Mouse (Mus musculus) CH12.LX (cell line): ENCODE measurements at regions not wholly inside any gene's neighbourhood (a gene's known extent, or its start where the extent isn't known, plus 50 kb on each side); places are given as distances from the start of the nearest gene placed in this dataset.

Experiments
- DNase-seq: peaks from one replicate; pipeline ENCODE4 v3.0.0-alpha.2; 2013; ENCODE audit errors: extremely low read depth
- H3K27ac ChIP-seq: 2 replicates; pipeline ENCODE4 v1.5.1; 2012; ENCODE audit warnings: low read depth, mild to moderate bottlenecking, control low read depth, moderate library complexity; ENCODE audit not compliant: insufficient read depth
- H3K27me3 ChIP-seq: replicated peaks from 2 replicates; pipeline ENCODE3; 2012; ENCODE audit warnings: inconsistent platforms
- H3K36me3 ChIP-seq, 2 experiments: replicated peaks in 1 of 2; 2 replicates each; pipeline versions ENCODE3 to v1.6.1; 2012; ENCODE audit warnings: inconsistent platforms in 1 of 2, low read length in 1 of 2, mild to moderate bottlenecking in 1 of 2, mixed read lengths in 1 of 2, moderate library complexity in 1 of 2; ENCODE audit not compliant: control insufficient read depth in 1 of 2, insufficient read depth in 1 of 2
- H3K4me1 ChIP-seq, 2 experiments: 2 replicates each; pipeline ENCODE4 v1.6.1; 2012; ENCODE audit warnings: inconsistent platforms in 1 of 2, moderate library complexity in 1 of 2; ENCODE audit not compliant: insufficient read depth in 2 of 2, control insufficient read depth in 1 of 2
- H3K4me2 ChIP-seq: 2 replicates; pipeline ENCODE4 v1.6.1; 2012; ENCODE audit warnings: low read depth, mild to moderate bottlenecking, control low read depth; ENCODE audit not compliant: poor library complexity, insufficient read depth, severe bottlenecking
- H3K4me3 ChIP-seq, 3 experiments: fragments of 150-350 bp in 1 of 3; sonication (generic) in 1 of 3; replicated peaks in 1 of 3; 2 replicates each; pipeline versions ENCODE3 to v1.5.1; 2011 to 2012; ENCODE audit warnings: low read depth in 2 of 3, low read length in 2 of 3, mild to moderate bottlenecking in 2 of 3, moderate library complexity in 2 of 3, control low read depth in 1 of 3, improper control_type of control experiment in 1 of 3, inconsistent platforms in 1 of 3, mixed read lengths in 1 of 3; ENCODE audit not compliant: poor library complexity in 1 of 3
- H3K79me2 ChIP-seq: replicated peaks from 2 replicates; pipeline ENCODE4 v1.6.1; 2012; ENCODE audit warnings: mild to moderate bottlenecking, moderate library complexity; ENCODE audit not compliant: control insufficient read depth, poor library complexity, insufficient read depth, severe bottlenecking; ENCODE audit errors: extremely low read depth
- H3K9ac ChIP-seq: 2 replicates; pipeline ENCODE4 v1.6.1; 2012; ENCODE audit warnings: low read depth, mild to moderate bottlenecking, control low read depth, moderate library complexity; ENCODE audit not compliant: insufficient read depth
- H3K9me3 ChIP-seq: replicated peaks from 2 replicates; pipeline ENCODE3; 2012; ENCODE audit warnings: low read length, inconsistent platforms, mixed read lengths
- CHD1 ChIP-seq: IDR thresholded peaks from 2 replicates; pipeline ENCODE4 v1.6.1; 2012; ENCODE audit warnings: low read depth, low read length, improper control_type of control experiment, inconsistent platforms
- CHD2 ChIP-seq: IDR thresholded peaks from 2 replicates; pipeline ENCODE4 v1.6.1; 2011; ENCODE audit warnings: low read length, improper control_type of control experiment
- E2F4 ChIP-seq: IDR thresholded peaks from 2 replicates; pipeline ENCODE4 v1.6.1; 2011; ENCODE audit warnings: low read depth, low read length, improper control_type of control experiment; ENCODE audit not compliant: insufficient replicate concordance
- EP300 ChIP-seq: IDR thresholded peaks from 2 replicates; pipeline ENCODE4 v1.6.1; 2011; ENCODE audit warnings: low read length, improper control_type of control experiment
- GABPA ChIP-seq: IDR thresholded peaks from 2 replicates; pipeline ENCODE4 v1.6.1; 2012; ENCODE audit warnings: low read depth, low read length, improper control_type of control experiment, inconsistent platforms; ENCODE audit not compliant: insufficient replicate concordance
- JUN ChIP-seq: IDR thresholded peaks from 2 replicates; pipeline ENCODE4 v1.6.1; 2011; ENCODE audit warnings: low read depth, mild to moderate bottlenecking, low read length, improper control_type of control experiment, moderate library complexity; ENCODE audit not compliant: insufficient read depth
- KAT2A ChIP-seq: IDR thresholded peaks from 2 replicates; pipeline ENCODE4 v1.6.1; 2012; ENCODE audit warnings: low read length, improper control_type of control experiment, inconsistent platforms; ENCODE audit not compliant: insufficient replicate concordance
- MEF2A ChIP-seq: IDR thresholded peaks from 2 replicates; pipeline ENCODE4 v1.6.1; 2014; ENCODE audit warnings: low read depth, mild to moderate bottlenecking, inconsistent platforms, low read length, improper control_type of control experiment, borderline replicate concordance
- MXI1 ChIP-seq: IDR thresholded peaks from 2 replicates; pipeline ENCODE4 v1.6.1; 2011; ENCODE audit warnings: mild to moderate bottlenecking, low read depth, low read length, improper control_type of control experiment
- MYC ChIP-seq: IDR thresholded peaks from 2 replicates; pipeline ENCODE4 v1.6.1; 2011; ENCODE audit warnings: low read depth, mild to moderate bottlenecking, improper control_type of control experiment, low read length
- NELFE ChIP-seq: IDR thresholded peaks from 2 replicates; pipeline ENCODE4 v1.6.1; 2011; ENCODE audit warnings: low read depth, low read length, improper control_type of control experiment
- NRF1 ChIP-seq: IDR thresholded peaks from 2 replicates; pipeline ENCODE4 v1.6.1; 2014; ENCODE audit warnings: low read depth, mild to moderate bottlenecking, inconsistent platforms, low read length, improper control_type of control experiment, moderate library complexity
- PAX5 ChIP-seq: IDR thresholded peaks from 2 replicates; pipeline ENCODE4 v1.6.1; 2012; ENCODE audit warnings: low read length, inconsistent platforms, mixed read lengths
- POLR2AphosphoS2 ChIP-seq: IDR thresholded peaks from 2 replicates; pipeline ENCODE4 v1.6.1; 2011; ENCODE audit warnings: low read depth, low read length, improper control_type of control experiment
- RAD21 ChIP-seq: IDR thresholded peaks from 2 replicates; pipeline ENCODE4 v1.6.1; 2011; ENCODE audit warnings: low read depth, mild to moderate bottlenecking, low read length, improper control_type of control experiment, moderate library complexity
- RCOR1 ChIP-seq: conservative IDR thresholded peaks from 2 replicates; pipeline ENCODE4 v1.6.1; 2012; ENCODE audit warnings: low read depth, mild to moderate bottlenecking, inconsistent platforms, low read length, improper control_type of control experiment
- SIN3A ChIP-seq: IDR thresholded peaks from 2 replicates; pipeline ENCODE4 v1.6.1; 2012; ENCODE audit warnings: low read length, improper control_type of control experiment, inconsistent platforms
- dilution Hi-C: fragments of 300-500 bp; cut with MboI; formaldehyde crosslinking; loops from 2 replicates; pipeline ENCODE4 v1.14.3; 2020; ENCODE audit warnings: low sequenced_read_pairs; ENCODE audit not compliant: extremely low pct_unique_long_range_greater_than_20kb, extremely low pct_ligation_motif_present
- in situ Hi-C: fragments of 300-500 bp; cut with MboI; formaldehyde crosslinking; loops from 3 replicates; pipeline ENCODE4 v1.14.3; 2019; ENCODE audit warnings: low sequenced_read_pairs, low pct_ligation_motif_present, low pct_unique_long_range_greater_than_20kb, mixed read lengths

GRCm38 (mm10) chr14:99431697-99432096 lies 133.2 kb downstream of the Klf5 start:
- no peak for DNase-seq
- H3K4me3 ChIP-seq: no peak overlapping the region
- dilution Hi-C loops: no loop called here

GRCm38 (mm10) chr14:99434645-99435044 lies 136.2 kb downstream of the Klf5 start:
- in situ Hi-C loops (no loop called here), dilution Hi-C loops (no loop called here)
- H3K9ac ChIP-seq: no peak overlapping the region
- H3K27ac ChIP-seq: no peak overlapping the region
- no peaks in the 10 kb centered on the region for H3K36me3 ChIP-seq
- no peaks in the 10 kb centered on the region for H3K27me3 ChIP-seq
- H3K79me2 ChIP-seq: no peaks in the 10 kb centered on the region
- H3K4me1 ChIP-seq: no peaks in the 10 kb centered on the region
- H3K4me2 ChIP-seq: no peak overlapping the region
- no peak overlapping the region for H3K4me3 ChIP-seq
- TF ChIP-seq MYC: no peak
- no peak for TF ChIP-seq POLR2AphosphoS2
- TF ChIP-seq PAX5: no peak
- TF ChIP-seq MEF2A: no peak
- no peak for TF ChIP-seq CHD2
- no peak for TF ChIP-seq RAD21
- no peak for TF ChIP-seq GABPA
- TF ChIP-seq SIN3A: no peak
- TF ChIP-seq RCOR1: no peak
- no peak for TF ChIP-seq KAT2A
- no peak for TF ChIP-seq E2F4
- no peak for TF ChIP-seq NRF1
- no peak for TF ChIP-seq NELFE
- no peaks in the 10 kb centered on the region for H3K9me3 ChIP-seq
- DNase-seq: no peak

More at GRCm38 (mm10) chr14:99431697-99432096, 133.2 kb downstream of the Klf5 start:
- Histone ChIP-seq H3K4me1 (peaks cover 2 to 3% of the 10 kb centered on the region in 2 experiments; a peak in 1 of 4 replicates), H3K79me2 (no peaks in the 10 kb centered on the region), H3K9me3 (no peaks in the 10 kb centered on the region), H3K36me3 (no peaks in the 10 kb centered on the region), H3K27ac (no peak overlapping the region), H3K4me2 (no peak overlapping the region), H3K9ac (no peak overlapping the region), H3K27me3 (no peaks in the 10 kb centered on the region)
- no peak for TF ChIP-seq EP300
- TF ChIP-seq JUN: no peak
- no peak for TF ChIP-seq CHD1
- no peak for TF ChIP-seq MXI1
- TF ChIP-seq CHD2: no peak
- in situ Hi-C loops: no loop called here
